11 mouse cellular contexts compared by ENCODE assay signal in genomic region chr15:98168622-98169004, GRCm38 (mm10). TPM values are rescaled to one million over a fixed set of nuclear protein-coding genes. Genes with fewer than 3 reads are reported as not detected.
A peak's percentile ranks its signal among the peaks of the same experiment; 100 is the strongest.
DNase-seq lines count a peak whose midpoint lies in the region; ATAC-seq and TF ChIP-seq lines count a peak whose summit lies in the region.
"Had no signal": no experiment of that assay in that cellular context is flagged by ENCODE, and none has a peak within 500 bp of the region (broad histone marks: within the 10 kb centered on the region; RNA-seq: fewer than 3 reads in every experiment).

No protein-coding gene starts in this region.

- peak overlapping the region; percentile 84 for H3K4me2 ChIP-seq in heart, embryonic 13.5 days
- H3K4me2 ChIP-seq in forebrain, embryonic 13.5 days = peak overlapping the region; percentile 86

- H3K79me2 ChIP-seq in heart, adult 2 months (replicated peaks; ENCODE audit: control insufficient read depth, insufficient read depth, low read length) = no peaks in the 10 kb centered on the region

- intact Hi-C loops in heart, adult 2 months (cut with DNase I) = no loop called here
- intact Hi-C loops in left cerebral cortex, postnatal 14 days (cut with DNase I) = loop anchor here (5.0 to 10.0 kb wide), 2 partner anchors 76 to 204 kb away; partner anchors contain the start of genes Pfkm, Senp1 and Tmem106c

- DNase-seq in heart, adult 2 months = no peak
- no peak for DNase-seq in midbrain, embryonic 10.5 days (ENCODE audit: low spot score)
- DNase-seq in urinary bladder, postnatal 4 days (ENCODE audit: low spot score in 2 of 2) = no peak
- DNase-seq in cerebellum, adult 18-20 months = no peak
- no peak for DNase-seq in left cerebral cortex, postnatal 14 days (ENCODE audit: low spot score in 2 of 2)
- DNase-seq: thymus, adult 18-20 months had no signal

- no peak for TF ChIP-seq CTCF in heart, adult 2 months (IDR thresholded peaks at IDR 0.05)
- no peak for TF ChIP-seq CTCF in E14TG2a.4 (conservative IDR thresholded peaks at IDR 0.05; ENCODE audit: low read length)

- WGBS in heart, embryonic 13.5 days = 11% methylated on average over 19 of the region's 19 CpGs
- 29% methylated on average over 19 of the region's 19 CpGs for WGBS in heart, adult 2 months
- WGBS in forebrain, embryonic 13.5 days = 4% methylated on average over 19 of the region's 19 CpGs
- 2% methylated on average over 19 of the region's 19 CpGs for WGBS in midbrain, embryonic 10.5 days

- H3K4me3 ChIP-seq in heart, embryonic 13.5 days = peak overlapping the region; percentile 59
- H3K4me3 ChIP-seq in heart, adult 2 months = no peak overlapping the region; the same call in 1 of the 2 replicates
- peak overlapping the region; percentile 81 for H3K4me3 ChIP-seq in E14TG2a.4 (replicated peaks; ENCODE audit: low read length)
- peak overlapping the region; percentile 57 for H3K4me3 ChIP-seq in forebrain, embryonic 13.5 days
- peak overlapping the region; percentile 67 for H3K4me3 ChIP-seq in midbrain, embryonic 10.5 days
- H3K4me3 ChIP-seq: liver, embryonic 12.5 days had no signal

- no peak for ATAC-seq in heart, embryonic 13.5 days (ENCODE audit: extremely low read depth, insufficient number of reproducible peaks, low FRiP score, low TSS enrichment)
- no peak for ATAC-seq in forebrain, embryonic 13.5 days
- ATAC-seq: liver, embryonic 12.5 days had no signal

- peaks cover 93% of the 10 kb centered on the region for H3K27me3 ChIP-seq in heart, embryonic 13.5 days (replicated peaks)
- no peaks in the 10 kb centered on the region for H3K27me3 ChIP-seq in heart, adult 2 months (ENCODE audit: control insufficient read depth, insufficient read depth, low read length)
- H3K27me3 ChIP-seq in E14TG2a.4 (ENCODE audit: insufficient read depth, low read length) = peaks cover 65% of the 10 kb centered on the region
- H3K27me3 ChIP-seq in forebrain, embryonic 13.5 days = peaks cover 48% of the 10 kb centered on the region
- peaks cover 79% of the 10 kb centered on the region for H3K27me3 ChIP-seq in midbrain, embryonic 10.5 days (ENCODE audit: low read depth, poor library complexity, severe bottlenecking)

- TF ChIP-seq POLR2A in heart, adult 2 months (IDR thresholded peaks at IDR 0.05; ENCODE audit: insufficient read depth, low read depth, low read length) = no peak

- H3K4me1 ChIP-seq in heart, embryonic 13.5 days = peaks cover 23% of the 10 kb centered on the region
- H3K4me1 ChIP-seq in heart, adult 2 months (ENCODE audit: control insufficient read depth, insufficient read depth, low read length) = no peaks in the 10 kb centered on the region
- H3K4me1 ChIP-seq in E14TG2a.4 (replicated peaks; ENCODE audit: low read depth, low read length) = peaks cover 21% of the 10 kb centered on the region
- H3K4me1 ChIP-seq in forebrain, embryonic 13.5 days = peaks cover 37% of the 10 kb centered on the region
- H3K4me1 ChIP-seq in midbrain, embryonic 10.5 days = peaks cover 49% of the 10 kb centered on the region

- no peaks in the 10 kb centered on the region for H3K36me3 ChIP-seq in heart, embryonic 13.5 days
- no peaks in the 10 kb centered on the region for H3K36me3 ChIP-seq in heart, adult 2 months (ENCODE audit: control insufficient read depth, insufficient read depth, low read length)
- no peaks in the 10 kb centered on the region for H3K36me3 ChIP-seq in E14TG2a.4 (ENCODE audit: insufficient read depth, low read length)
- no peaks in the 10 kb centered on the region for H3K36me3 ChIP-seq in forebrain, embryonic 13.5 days (ENCODE audit: poor library complexity, severe bottlenecking)
- H3K36me3 ChIP-seq in midbrain, embryonic 10.5 days = no peaks in the 10 kb centered on the region
- H3K36me3 ChIP-seq: liver, embryonic 12.5 days had no signal

- H3K9ac ChIP-seq in heart, embryonic 13.5 days = no peak overlapping the region
- H3K9ac ChIP-seq in heart, adult 2 months (ENCODE audit: low read depth, low read length) = no peak overlapping the region
- H3K9ac ChIP-seq in forebrain, embryonic 13.5 days = peak overlapping the region; percentile 70
- H3K9ac ChIP-seq: liver, embryonic 12.5 days had no signal

- no peak overlapping the region for H3K27ac ChIP-seq in heart, embryonic 13.5 days (replicated peaks)
- H3K27ac ChIP-seq in heart, adult 2 months = no peak overlapping the region
- no peak overlapping the region for H3K27ac ChIP-seq in forebrain, embryonic 13.5 days
- peak overlapping the region; percentile 89 for H3K27ac ChIP-seq in midbrain, embryonic 10.5 days (replicated peaks)
- H3K27ac ChIP-seq: liver, embryonic 12.5 days had no signal

- no peak for TF ChIP-seq EP300 in heart, adult 2 months (IDR thresholded peaks at IDR 0.05; ENCODE audit: insufficient read depth, low read depth, low read length)

- H3K9me3 ChIP-seq in heart, embryonic 13.5 days = no peaks in the 10 kb centered on the region
- H3K9me3 ChIP-seq in E14TG2a.4 (ENCODE audit: low read length) = 0 out of 2 replicates have a peak, but pooled peaks cover 4% of the 10 kb centered on the region
- no peaks in the 10 kb centered on the region for H3K9me3 ChIP-seq in forebrain, embryonic 13.5 days (replicated peaks)
- H3K9me3 ChIP-seq in midbrain, embryonic 10.5 days (replicated peaks) = no peaks in the 10 kb centered on the region
- H3K9me3 ChIP-seq: liver, embryonic 12.5 days had no signal

RNA-seq across cellular contexts. Expression of gene Ccdc184, which starts 1.7 kb away (rescaled TPM):
- polyA plus RNA-seq in heart, embryonic 13.5 days (2015; fragmentation: Nextera tagmentation; extraction: Ambion mirVana) = 1.1 and 1.4 TPM in 2 replicates
- under 1 TPM; 0.52 to 0.63 TPM for total RNA-seq in heart, adult 2 months (2021)
- 0.61 and 0.94 TPM in 2 replicates for polyA plus RNA-seq in heart, adult 2 months (2012; rRNA removed)
- polyA plus RNA-seq in forebrain, embryonic 13.5 days (2015; fragmentation: Nextera tagmentation; extraction: Ambion mirVana) = 19.4 and 25.6 TPM in 2 replicates
- 7.3 and 11.2 TPM in 2 replicates for polyA plus RNA-seq in midbrain, embryonic 10.5 days (2016; fragmentation: Nextera tagmentation; extraction: Ambion mirVana)
- 10 to 100 TPM; 28.3 TPM for total RNA-seq in left cerebral cortex, postnatal 14 days (2021)
- polyA plus RNA-seq: liver, embryonic 12.5 days had no signal

RNA-seq across cellular contexts. Expression of gene Asb8, which starts 3.2 kb away (rescaled TPM):
- 76.5 and 86.6 TPM in 2 replicates for polyA plus RNA-seq in heart, embryonic 13.5 days (2015; fragmentation: Nextera tagmentation; extraction: Ambion mirVana)
- 100 to 1,000 TPM; 105 to 118 TPM for total RNA-seq in heart, adult 2 months (2021)
- polyA plus RNA-seq in heart, adult 2 months (2012; rRNA removed) = 104 and 172 TPM in 2 replicates
- polyA plus RNA-seq in forebrain, embryonic 13.5 days (2015; fragmentation: Nextera tagmentation; extraction: Ambion mirVana) = 41.4 and 45.8 TPM in 2 replicates
- polyA plus RNA-seq in midbrain, embryonic 10.5 days (2016; fragmentation: Nextera tagmentation; extraction: Ambion mirVana) = 41.7 and 47.2 TPM in 2 replicates
- 10 to 100 TPM; 43.4 to 45.4 TPM for total RNA-seq in left cerebral cortex, postnatal 14 days (2021)

RNA-seq across cellular contexts. Expression of gene Olfr288, which starts 26.7 kb away (rescaled TPM):
- not detected in 2 replicates for polyA plus RNA-seq in heart, embryonic 13.5 days (2015; fragmentation: Nextera tagmentation; extraction: Ambion mirVana)
- not detected for total RNA-seq in heart, adult 2 months (2021)
- polyA plus RNA-seq in heart, adult 2 months (2012; rRNA removed) = not detected in 2 replicates
- not detected in 2 replicates for polyA plus RNA-seq in forebrain, embryonic 13.5 days (2015; fragmentation: Nextera tagmentation; extraction: Ambion mirVana)
- polyA plus RNA-seq in midbrain, embryonic 10.5 days (2016; fragmentation: Nextera tagmentation; extraction: Ambion mirVana) = not detected in 2 replicates
- not detected for total RNA-seq in left cerebral cortex, postnatal 14 days (2021)
- polyA plus RNA-seq: inflammation-experienced regulatory T-cells, adult 6 months; liver, embryonic 12.5 days had no signal

RNA-seq across cellular contexts. Expression of gene Gm44579, which starts 52.2 kb away (rescaled TPM):
- polyA plus RNA-seq in heart, embryonic 13.5 days (2015; fragmentation: Nextera tagmentation; extraction: Ambion mirVana) = not detected in 2 replicates
- total RNA-seq in heart, adult 2 months (2021) = not detected
- not detected in 2 replicates for polyA plus RNA-seq in heart, adult 2 months (2012; rRNA removed)
- not detected in 2 replicates for polyA plus RNA-seq in forebrain, embryonic 13.5 days (2015; fragmentation: Nextera tagmentation; extraction: Ambion mirVana)
- not detected in 2 replicates for polyA plus RNA-seq in midbrain, embryonic 10.5 days (2016; fragmentation: Nextera tagmentation; extraction: Ambion mirVana)
- not detected for total RNA-seq in left cerebral cortex, postnatal 14 days (2021)
- polyA plus RNA-seq: inflammation-experienced regulatory T-cells, adult 6 months; liver, embryonic 12.5 days had no signal

RNA-seq across cellular contexts. Expression of gene Olfr287, which starts 52.2 kb away (rescaled TPM):
- not detected in 2 replicates for polyA plus RNA-seq in heart, embryonic 13.5 days (2015; fragmentation: Nextera tagmentation; extraction: Ambion mirVana)
- total RNA-seq in heart, adult 2 months (2021) = not detected
- not detected in 2 replicates for polyA plus RNA-seq in heart, adult 2 months (2012; rRNA removed)
- not detected in 2 replicates for polyA plus RNA-seq in forebrain, embryonic 13.5 days (2015; fragmentation: Nextera tagmentation; extraction: Ambion mirVana)
- polyA plus RNA-seq in midbrain, embryonic 10.5 days (2016; fragmentation: Nextera tagmentation; extraction: Ambion mirVana) = not detected in 2 replicates
- total RNA-seq in left cerebral cortex, postnatal 14 days (2021) = 1 to 10 TPM; 1.8 to 2.4 TPM
- polyA plus RNA-seq: inflammation-experienced regulatory T-cells, adult 6 months; liver, embryonic 12.5 days had no signal
